Mouse (Mus musculus): ENCODE results near the gene Tgfbr2. TPM values are rescaled to one million over a fixed set of nuclear protein-coding genes. Genes with fewer than 3 reads are reported as not detected.

The Tgfbr2 gene
- polyA plus RNA-seq, 1 experiment from 2014 or later = 10.3 TPM

DNA sequence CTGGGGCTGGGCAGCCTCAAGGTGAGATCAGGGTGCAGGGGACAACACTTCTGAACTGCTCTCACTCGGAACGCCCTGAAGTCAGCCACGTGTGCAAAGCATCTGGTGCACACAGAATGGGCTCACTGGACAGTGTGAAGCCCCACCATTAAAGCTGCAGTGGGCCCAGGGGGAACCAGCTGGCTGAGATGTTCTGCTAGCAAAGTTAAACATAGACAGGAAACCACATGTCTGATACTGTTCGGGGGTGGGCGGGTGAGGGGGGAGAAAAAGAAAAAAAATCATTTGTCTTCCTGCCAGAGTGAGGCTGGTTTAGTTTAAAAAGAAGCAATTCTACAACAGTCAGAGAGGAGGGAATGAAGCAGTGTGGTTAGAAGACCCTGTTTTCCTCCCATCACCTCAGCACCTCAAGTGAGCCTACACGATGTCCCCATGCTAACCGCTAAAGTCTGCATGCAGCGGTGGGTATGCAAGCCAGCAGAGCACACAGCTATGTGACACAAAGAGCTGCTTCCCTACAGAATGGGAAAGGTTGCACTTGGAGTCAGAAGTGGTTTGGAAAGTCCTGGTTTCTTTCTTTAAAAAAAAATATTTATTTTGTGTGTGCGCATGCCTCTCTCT lies 52.1 kb downstream of the Tgfbr2 start:
- no peaks in the 10 kb centered on the region for H3K27me3 ChIP-seq
- H3K36me3 ChIP-seq = no peaks in the 10 kb centered on the region; the same call in 1 of the 2 replicates
- H3K9ac ChIP-seq = no peak overlapping the region
- H3K27ac ChIP-seq (replicated peaks) = peak overlapping the region; percentile 46; the same call in 1 of the 2 replicates
- peaks cover 11% of the 10 kb centered on the region; the same call in 1 of the 2 replicates for H3K4me1 ChIP-seq (replicated peaks)
- H3K9me3 ChIP-seq = no peaks in the 10 kb centered on the region
- no peak for ATAC-seq (ENCODE audit: low read depth)
- H3K4me2 ChIP-seq = no peak overlapping the region
- no peak overlapping the region for H3K4me3 ChIP-seq
- WGBS = 67% methylated on average over 9 of the region's 9 CpGs

DNA sequence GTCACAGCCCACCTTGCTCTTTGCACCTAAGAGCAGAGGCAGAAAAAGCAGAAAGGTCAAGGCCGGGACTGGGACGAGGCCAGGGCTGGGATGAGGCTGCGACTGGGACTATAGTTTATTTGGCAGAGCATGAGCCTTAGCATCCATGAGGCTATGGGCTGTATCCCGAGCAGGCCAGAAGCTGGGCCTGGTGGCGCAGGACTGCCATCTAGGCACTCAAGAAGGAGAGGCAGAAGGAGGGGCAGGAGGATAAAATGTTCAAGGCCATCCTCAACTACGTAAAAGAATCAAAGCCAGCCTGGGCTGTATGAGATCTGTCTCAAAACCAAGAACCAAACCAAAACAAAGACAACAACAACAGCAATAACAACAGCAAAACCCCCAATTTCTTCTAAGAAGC lies 52.6 kb downstream of the Tgfbr2 start:
- no peaks in the 10 kb centered on the region for H3K27me3 ChIP-seq
- H3K4me2 ChIP-seq = no peak overlapping the region
- WGBS = 83% methylated on average over 6 of the region's 6 CpGs
- no peaks in the 10 kb centered on the region for H3K9me3 ChIP-seq
- H3K4me1 ChIP-seq (replicated peaks) = peaks cover 11% of the 10 kb centered on the region; the same call in 1 of the 2 replicates
- H3K4me3 ChIP-seq = no peak overlapping the region
- ATAC-seq (ENCODE audit: low read depth) = no peak
- no peaks in the 10 kb centered on the region; the same call in 1 of the 2 replicates for H3K36me3 ChIP-seq
- H3K27ac ChIP-seq (replicated peaks) = peak overlapping the region; percentile 46; the same call in 1 of the 2 replicates
- no peak overlapping the region for H3K9ac ChIP-seq

DNA sequence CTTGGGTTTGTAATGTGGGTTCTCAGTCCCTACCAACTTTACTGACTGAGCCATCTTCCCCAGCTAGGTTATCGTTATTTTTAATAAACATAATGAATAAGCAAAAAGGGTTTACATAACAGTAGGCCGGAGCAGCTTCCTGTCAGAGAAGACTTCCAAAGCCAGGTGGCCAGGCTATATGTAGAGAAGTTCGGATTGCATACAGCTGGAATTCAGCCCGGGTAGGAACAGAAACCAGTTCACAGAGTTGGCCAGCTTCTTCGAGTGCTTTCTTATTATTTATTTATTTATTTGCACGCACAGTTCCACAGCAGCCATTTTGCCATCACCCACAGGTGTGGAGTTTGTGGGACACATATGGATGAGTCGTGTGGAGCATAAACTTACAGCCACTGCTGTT lies 53.7 kb downstream of the Tgfbr2 start:
- ATAC-seq (ENCODE audit: low read depth) = no peak
- Histone ChIP-seq H3K4me1 (replicated peaks) (peaks cover 6% of the 10 kb centered on the region; the same call in 1 of the 2 replicates), H3K9ac (no peak overlapping the region), H3K4me3 (no peak overlapping the region), H3K4me2 (no peak overlapping the region), H3K27me3 (no peaks in the 10 kb centered on the region), H3K27ac (replicated peaks) (no peak overlapping the region), H3K9me3 (no peaks in the 10 kb centered on the region), H3K36me3 (no peaks in the 10 kb centered on the region; the same call in 1 of the 2 replicates)
- WGBS = 85% methylated on average over 7 of the region's 7 CpGs

DNA sequence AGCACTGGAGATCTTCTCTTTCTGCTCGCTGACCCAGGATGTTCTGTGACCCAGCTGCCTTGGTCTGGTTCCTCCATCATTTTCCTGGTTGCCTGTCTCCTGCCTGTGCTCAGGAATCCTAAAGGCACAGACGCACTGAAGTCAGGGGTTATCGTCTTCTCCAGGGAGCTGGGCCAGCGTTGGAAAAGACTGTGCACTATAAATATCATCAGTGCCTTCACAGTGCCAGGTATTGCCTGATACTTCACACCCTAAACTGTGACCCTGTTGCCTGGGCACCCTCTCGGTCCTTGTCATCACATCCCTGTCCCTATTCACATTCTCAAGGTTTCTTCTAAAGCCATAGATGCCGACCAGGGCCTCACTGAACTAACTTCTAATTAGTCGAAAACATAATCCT lies 55.2 kb downstream of the Tgfbr2 start:
- no peak overlapping the region for H3K27ac ChIP-seq (replicated peaks)
- no peak overlapping the region for H3K4me3 ChIP-seq
- no peaks in the 10 kb centered on the region for H3K9me3 ChIP-seq
- H3K4me1 ChIP-seq (replicated peaks) = no peaks in the 10 kb centered on the region
- ATAC-seq (ENCODE audit: low read depth) = no peak
- no peak overlapping the region for H3K9ac ChIP-seq
- H3K36me3 ChIP-seq = no peaks in the 10 kb centered on the region; the same call in 1 of the 2 replicates
- no peak overlapping the region for H3K4me2 ChIP-seq
- WGBS = 83% methylated on average over 7 of the region's 7 CpGs
- no peaks in the 10 kb centered on the region for H3K27me3 ChIP-seq

DNA sequence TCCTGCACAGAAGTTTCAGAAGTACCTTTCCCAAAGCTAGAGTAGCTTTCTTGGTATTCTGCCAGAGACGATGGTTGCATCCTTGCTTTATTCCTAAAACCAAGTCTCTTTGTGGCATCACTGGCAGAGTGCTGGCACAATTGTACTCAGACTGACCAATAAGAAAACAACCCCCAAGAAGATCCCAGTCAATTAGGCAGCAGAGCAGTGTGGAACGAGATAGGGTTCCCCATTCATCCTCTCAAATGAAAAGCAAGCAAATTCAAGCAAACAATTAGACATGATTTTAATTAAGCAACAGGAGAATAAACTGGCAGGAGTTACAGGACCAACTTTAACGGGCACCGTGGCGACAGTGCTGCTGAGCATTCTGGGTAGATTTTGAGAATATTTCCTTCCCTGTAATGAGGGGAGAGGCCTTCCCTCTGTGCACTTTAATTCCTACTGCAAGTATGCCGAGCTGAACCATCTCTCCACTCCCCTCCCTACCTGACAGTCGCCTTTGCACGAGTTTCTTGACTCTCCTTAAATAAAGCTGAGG lies 56.8 kb downstream of the Tgfbr2 start:
- Histone ChIP-seq H3K9ac (no peak overlapping the region), H3K4me2 (no peak overlapping the region), H3K36me3 (no peaks in the 10 kb centered on the region; the same call in 1 of the 2 replicates), H3K27ac (replicated peaks) (no peak overlapping the region), H3K9me3 (no peaks in the 10 kb centered on the region), H3K27me3 (no peaks in the 10 kb centered on the region), H3K4me1 (replicated peaks) (no peaks in the 10 kb centered on the region), H3K4me3 (no peak overlapping the region)
- ATAC-seq (ENCODE audit: low read depth) = no peak
- 72% methylated on average over 8 of the region's 8 CpGs for WGBS

DNA sequence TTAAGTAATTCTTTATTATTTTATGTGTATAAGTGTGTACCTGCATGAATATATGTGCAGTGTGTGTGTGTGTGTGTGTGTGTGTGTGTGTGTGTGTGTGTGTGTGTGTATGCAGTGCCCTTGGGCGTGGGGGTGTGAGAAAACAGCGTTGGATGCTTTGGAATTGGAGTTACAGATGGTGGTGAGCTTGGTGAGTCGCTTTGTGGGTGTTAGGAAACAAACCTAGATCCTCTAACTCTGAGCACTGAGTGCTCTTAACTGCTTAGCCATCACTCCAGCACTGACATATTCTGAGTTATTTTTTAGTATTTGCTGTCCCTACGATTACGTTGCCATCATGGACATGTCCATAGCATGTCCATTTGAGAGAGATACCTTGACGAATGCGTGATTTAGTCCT lies 59.3 kb downstream of the Tgfbr2 start:
- H3K27me3 ChIP-seq = no peaks in the 10 kb centered on the region
- H3K9me3 ChIP-seq = no peaks in the 10 kb centered on the region
- H3K36me3 ChIP-seq = no peaks in the 10 kb centered on the region; the same call in 1 of the 2 replicates
- ATAC-seq (ENCODE audit: low read depth) = no peak
- no peaks in the 10 kb centered on the region for H3K4me1 ChIP-seq (replicated peaks)
- no peak overlapping the region for H3K4me3 ChIP-seq
- 86% methylated on average over 7 of the region's 7 CpGs for WGBS
- H3K9ac ChIP-seq = no peak overlapping the region
- H3K27ac ChIP-seq (replicated peaks) = no peak overlapping the region
- no peak overlapping the region for H3K4me2 ChIP-seq

DNA sequence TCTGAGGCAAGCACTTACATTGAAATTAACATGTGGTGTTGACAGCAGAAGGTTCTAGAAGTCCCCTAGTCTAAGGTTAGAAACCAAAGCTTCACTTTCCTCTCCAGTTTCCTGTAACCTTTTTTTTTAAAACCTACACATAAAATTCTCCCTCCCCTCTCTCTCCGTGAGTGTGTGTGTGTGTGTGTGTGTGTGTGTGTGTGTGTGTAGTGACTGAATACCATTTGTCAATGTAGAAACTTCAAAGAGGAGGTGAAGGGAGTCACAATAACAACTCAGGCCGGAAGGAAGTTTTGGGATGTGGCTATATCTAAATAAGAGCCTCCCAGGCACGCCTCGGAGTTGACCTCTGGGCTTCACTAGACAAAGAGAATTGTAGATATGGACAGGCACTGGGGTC lies 60.8 kb downstream of the Tgfbr2 start:
- no peak overlapping the region for H3K4me3 ChIP-seq
- no peak overlapping the region for H3K4me2 ChIP-seq
- peaks cover 4% of the 10 kb centered on the region; the same call in 1 of the 2 replicates for H3K36me3 ChIP-seq
- H3K9ac ChIP-seq = no peak overlapping the region
- no peak overlapping the region for H3K27ac ChIP-seq (replicated peaks)
- no peak for ATAC-seq (ENCODE audit: low read depth)
- 59% methylated on average over 4 of the region's 4 CpGs for WGBS
- no peaks in the 10 kb centered on the region for H3K27me3 ChIP-seq
- H3K9me3 ChIP-seq = no peaks in the 10 kb centered on the region
- no peaks in the 10 kb centered on the region for H3K4me1 ChIP-seq (replicated peaks)

DNA sequence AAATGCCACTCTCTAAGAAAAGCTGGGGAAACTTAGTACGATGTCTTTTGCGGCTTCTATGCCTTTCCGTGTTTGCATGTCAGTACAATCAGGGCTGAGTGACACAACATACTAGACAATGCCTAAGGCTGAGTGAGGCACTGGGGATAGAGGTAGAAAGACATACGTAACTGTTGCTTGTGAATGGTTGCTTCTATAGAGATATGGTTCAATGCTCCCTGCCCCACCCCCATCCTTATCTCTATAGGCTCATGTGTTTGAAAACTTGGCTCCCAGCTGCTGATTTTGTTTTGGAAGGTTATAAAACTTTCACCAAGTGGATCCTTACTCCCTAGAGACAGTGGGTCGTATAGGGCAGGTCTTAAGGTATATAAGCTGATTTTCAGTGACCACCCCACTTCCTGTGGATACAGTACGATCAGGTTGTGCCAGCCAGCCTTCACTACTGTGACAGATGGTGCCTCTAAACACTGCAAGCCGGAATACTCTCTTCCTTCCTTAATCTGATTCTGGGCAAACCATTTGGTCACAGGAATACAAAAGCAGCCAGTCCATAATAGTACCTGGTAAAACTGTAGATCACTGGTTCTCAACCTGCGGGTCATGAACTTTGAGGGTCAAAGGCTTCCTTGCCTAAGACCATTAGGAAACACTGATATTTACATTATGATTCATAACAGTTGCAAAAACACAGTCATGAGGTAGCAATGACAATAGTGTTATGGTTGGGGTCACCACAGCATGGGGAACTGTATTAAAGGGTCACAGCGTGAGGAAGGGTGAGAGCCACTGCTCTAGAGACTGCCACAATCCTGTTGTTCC lies 63.8 kb downstream of the Tgfbr2 start:
- Histone ChIP-seq H3K27ac (replicated peaks) (no peak overlapping the region), H3K4me1 (replicated peaks) (no peaks in the 10 kb centered on the region), H3K9me3 (0 out of 2 replicates have a peak, but pooled peaks cover under 1% of the 10 kb centered on the region), H3K4me3 (no peak overlapping the region), H3K27me3 (no peaks in the 10 kb centered on the region), H3K4me2 (no peak overlapping the region), H3K36me3 (0 out of 2 replicates have a peak, but pooled peaks cover 4% of the 10 kb centered on the region), H3K9ac (no peak overlapping the region)
- no peak for ATAC-seq (ENCODE audit: low read depth)
- WGBS = 84% methylated on average over 9 of the region's 9 CpGs

DNA sequence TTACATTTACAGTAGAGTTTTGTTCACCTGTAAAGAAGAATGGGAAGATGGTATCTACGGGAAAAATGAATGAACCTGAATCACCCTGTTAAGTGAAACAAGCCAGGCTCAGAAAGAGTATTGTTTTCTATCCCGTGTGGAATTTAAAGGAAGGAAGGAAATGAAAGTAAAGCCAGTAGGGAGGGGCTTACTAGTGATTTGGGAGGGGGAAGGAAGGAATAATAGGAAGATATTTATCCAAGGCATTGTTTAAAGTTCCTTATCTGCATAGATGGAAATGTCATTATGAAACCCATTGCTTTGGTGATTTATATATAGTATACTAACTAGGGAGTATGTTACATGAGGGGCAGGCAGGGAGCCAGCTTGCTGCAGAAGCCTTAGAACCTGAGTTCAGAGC lies 66.4 kb downstream of the Tgfbr2 start:
- H3K4me3 ChIP-seq = no peak overlapping the region
- no peaks in the 10 kb centered on the region for H3K4me1 ChIP-seq (replicated peaks)
- 0 out of 2 replicates have a peak, but pooled peaks cover 4% of the 10 kb centered on the region for H3K36me3 ChIP-seq
- no peak overlapping the region for H3K4me2 ChIP-seq
- WGBS = 86% methylated on average over 2 of the region's 2 CpGs
- H3K9ac ChIP-seq = no peak overlapping the region
- ATAC-seq (ENCODE audit: low read depth) = no peak
- H3K27me3 ChIP-seq = no peaks in the 10 kb centered on the region
- peaks cover 5% of the 10 kb centered on the region; the same call in 1 of the 2 replicates for H3K9me3 ChIP-seq
- H3K27ac ChIP-seq (replicated peaks) = no peak overlapping the region

DNA sequence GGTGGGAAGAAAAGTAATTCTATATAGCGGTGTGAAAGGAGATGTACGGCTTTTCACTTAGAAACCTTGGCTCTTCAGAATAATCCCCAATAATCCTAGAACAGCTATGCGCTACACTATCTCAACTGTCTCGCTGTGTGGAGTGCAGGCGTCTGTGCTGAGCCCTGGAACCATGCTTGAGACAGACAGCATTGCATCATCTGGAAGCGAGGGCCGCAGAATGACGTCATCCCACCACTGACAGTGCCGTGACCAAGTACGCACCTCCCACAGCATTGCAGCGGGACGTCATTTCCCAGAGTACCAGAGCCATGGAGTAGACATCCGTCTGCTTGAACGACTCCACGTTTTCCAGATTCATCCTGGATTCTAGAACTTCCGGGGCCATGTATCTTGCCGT lies 70.4 kb downstream of the Tgfbr2 start:
- no peak for ATAC-seq (ENCODE audit: low read depth)
- Histone ChIP-seq H3K27ac (replicated peaks) (no peak overlapping the region), H3K27me3 (no peaks in the 10 kb centered on the region), H3K9ac (no peak overlapping the region), H3K4me1 (replicated peaks) (peaks cover under 1% of the 10 kb centered on the region; the same call in 1 of the 2 replicates), H3K9me3 (peaks cover 5% of the 10 kb centered on the region; the same call in 1 of the 2 replicates), H3K4me2 (no peak overlapping the region), H3K4me3 (no peak overlapping the region), H3K36me3 (0 out of 2 replicates have a peak, but pooled peaks cover 4% of the 10 kb centered on the region)
- WGBS = 94% methylated on average over 17 of the region's 17 CpGs

DNA sequence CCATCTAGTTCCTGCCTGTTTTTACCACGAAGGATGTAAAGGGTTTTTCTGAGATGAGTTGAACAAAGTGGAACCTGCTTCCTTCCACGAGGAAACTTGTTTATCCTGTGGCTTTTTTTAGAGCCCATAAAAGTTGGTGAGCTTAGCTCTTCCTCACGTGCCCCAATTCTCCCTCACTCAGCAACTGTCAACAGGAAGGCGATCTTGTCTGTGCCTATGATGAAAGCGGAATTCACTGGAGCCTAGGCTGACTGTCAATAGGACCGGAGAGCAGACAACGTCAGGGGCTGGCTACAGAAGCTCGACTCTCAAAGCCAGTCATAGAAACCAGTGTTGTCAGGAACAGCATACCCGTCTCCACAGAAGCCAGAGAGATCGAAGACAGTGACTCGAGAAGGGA lies 73.3 kb downstream of the Tgfbr2 start:
- Histone ChIP-seq H3K4me2 (no peak overlapping the region), H3K36me3 (no peaks in the 10 kb centered on the region), H3K9ac (no peak overlapping the region), H3K9me3 (peaks cover 5% of the 10 kb centered on the region; the same call in 1 of the 2 replicates), H3K27me3 (no peaks in the 10 kb centered on the region), H3K27ac (replicated peaks) (no peak overlapping the region), H3K4me3 (no peak overlapping the region), H3K4me1 (replicated peaks) (peaks cover 16% of the 10 kb centered on the region)
- ATAC-seq (ENCODE audit: low read depth) = no peak
- 83% methylated on average over 11 of the region's 11 CpGs for WGBS

DNA sequence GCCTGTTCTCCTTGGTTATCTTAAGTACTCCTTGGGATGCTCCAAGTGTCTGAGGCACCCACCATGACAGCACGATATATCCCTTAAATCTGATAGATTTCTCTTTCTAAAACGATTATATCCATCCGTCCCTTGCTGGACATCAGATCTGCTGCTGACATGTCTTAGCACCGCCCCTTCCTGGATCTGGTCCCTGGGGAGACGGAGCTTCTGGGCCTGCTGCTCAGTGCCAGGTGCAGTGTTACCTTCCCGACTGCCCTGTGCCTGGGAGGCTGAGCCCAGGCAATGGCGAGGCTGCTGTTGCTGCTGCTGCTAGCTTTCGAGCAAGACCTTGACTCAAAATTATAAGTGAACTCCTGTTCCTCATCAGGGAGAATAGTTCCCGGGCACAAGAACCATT lies 75.1 kb downstream of the Tgfbr2 start:
- H3K9ac ChIP-seq = no peak overlapping the region
- no peak overlapping the region for H3K4me3 ChIP-seq
- no peak overlapping the region for H3K4me2 ChIP-seq
- no peak for ATAC-seq (ENCODE audit: low read depth)
- WGBS = 80% methylated on average over 9 of the region's 9 CpGs
- peaks cover 16% of the 10 kb centered on the region for H3K4me1 ChIP-seq (replicated peaks)
- H3K36me3 ChIP-seq = no peaks in the 10 kb centered on the region
- H3K27me3 ChIP-seq = no peaks in the 10 kb centered on the region
- H3K9me3 ChIP-seq = no peaks in the 10 kb centered on the region
- H3K27ac ChIP-seq (replicated peaks) = no peak overlapping the region

Measured in neural tube, embryonic 13.5 days (tissue).